Mouse (Mus musculus) limb, embryonic 14.5 days (tissue): ENCODE measurements around the gene Crebrf. TPM values are rescaled to one million over a fixed set of nuclear protein-coding genes. Genes with fewer than 3 reads are reported as not detected.

Experiments
- ATAC-seq: fragments of 200-750 bp; cut with Nextera tagmentation; 2 replicates; pipeline ENCODE4 v1.8.0; 2017; ENCODE audit warnings: low read depth, moderate number of reproducible peaks, moderate TSS enrichment; ENCODE audit not compliant: low FRiP score
- DNase-seq: peaks from one replicate; pipeline ENCODE4 v3.0.0-alpha.2; 2015; ENCODE audit warnings: low spot score
- H3K27ac ChIP-seq: fragments of 300-500 bp; sonication (generic); replicated peaks from 2 replicates; pipeline ENCODE4 v1.5.1; 2014; ENCODE audit warnings: low read depth, mild to moderate bottlenecking, low read length, moderate library complexity, mixed read lengths
- H3K27me3 ChIP-seq: fragments of 300-500 bp; sonication (generic); 2 replicates; pipeline ENCODE4 v1.6.1; 2014; ENCODE audit warnings: low read length, mixed read lengths; ENCODE audit not compliant: control insufficient read depth, insufficient read depth
- H3K36me3 ChIP-seq: fragments of 300-500 bp; sonication (generic); 2 replicates; pipeline ENCODE4 v1.6.1; 2014; ENCODE audit warnings: mild to moderate bottlenecking, low read length, moderate library complexity, mixed read lengths; ENCODE audit not compliant: control insufficient read depth, insufficient read depth
- H3K4me1 ChIP-seq: fragments of 300-500 bp; sonication (generic); 2 replicates; pipeline ENCODE4 v1.6.1; 2014; ENCODE audit warnings: antibody characterized with exemption, low read length, mixed read lengths; ENCODE audit not compliant: control insufficient read depth, insufficient read depth
- H3K4me2 ChIP-seq: fragments of 300-500 bp; sonication (generic); replicated peaks from 2 replicates; pipeline ENCODE4 v1.6.1; 2014; ENCODE audit warnings: low read depth, mild to moderate bottlenecking, low read length, moderate library complexity; ENCODE audit not compliant: severe bottlenecking
- H3K4me3 ChIP-seq: fragments of 300-500 bp; sonication (generic); replicated peaks from 2 replicates; pipeline ENCODE4 v1.5.1; 2014; ENCODE audit warnings: low read length
- H3K9ac ChIP-seq: fragments of 300-500 bp; sonication (generic); 2 replicates; pipeline ENCODE4 v1.6.1; 2014; ENCODE audit warnings: mild to moderate bottlenecking, low read depth, low read length, moderate library complexity; ENCODE audit not compliant: severe bottlenecking
- H3K9me3 ChIP-seq: fragments of 300-500 bp; sonication (generic); 2 replicates; pipeline ENCODE4 v1.6.1; 2016; ENCODE audit warnings: low read length; ENCODE audit not compliant: control insufficient read depth
- POLR2A ChIP-seq: fragments of 200-500 bp; IDR thresholded peaks from 2 replicates; pipeline ENCODE4 v1.8.0; 2012; ENCODE audit warnings: inconsistent platforms, mild to moderate bottlenecking, moderate library complexity, borderline replicate concordance; ENCODE audit not compliant: insufficient read depth, insufficient read length; ENCODE audit errors: extremely low read depth
- WGBS: fragments of 180-500 bp; shearing (Covaris S2); extraction: QIAGEN DNeasy Blood & Tissue Kit; methylation state at CpG from one replicate; pipeline ENCODE4 v1.1.7; 2014; 5-methylcytosine and 5-hydroxymethylcytosine counted together
- polyA plus RNA-seq, 2 experiments: library from polyadenylated mRNA; depleted of rRNA in 1 of 2; stranded (reverse) in 1 of 2; unstranded in 1 of 2; fragments of >200 nt; fragmentation: Nextera tagmentation in 1 of 2; extraction: Ambion mirVana in 1 of 2; gene quantifications; 2 replicates each; pipeline versions ENCODE4 v1.2.1 to v1.2.3; 2012 to 2014

Crebrf gene
- polyA plus RNA-seq, 2 experiments: 4.9 to 6.5 TPM

- H3K4me3 ChIP-seq: no peak overlapping the region
- peaks cover 48% of the 10 kb centered on the region for H3K36me3 ChIP-seq
- DNase-seq (no peak), ATAC-seq (no peak)
- H3K9ac ChIP-seq: no peak overlapping the region
- H3K4me1 ChIP-seq: 0 out of 2 replicates have a peak, but pooled peaks cover under 1% of the 10 kb centered on the region
- no peak overlapping the region for H3K27ac ChIP-seq
- no peak overlapping the region for H3K4me2 ChIP-seq
- no peaks in the 10 kb centered on the region for H3K9me3 ChIP-seq
- 93% methylated on average over 3 of the region's 3 CpGs for WGBS
- no peak for TF ChIP-seq POLR2A
- H3K27me3 ChIP-seq: no peaks in the 10 kb centered on the region
Measured at GRCm38 (mm10) chr17:26695193-26695592, 20.3 kb upstream of the Crebrf start.

DNA sequence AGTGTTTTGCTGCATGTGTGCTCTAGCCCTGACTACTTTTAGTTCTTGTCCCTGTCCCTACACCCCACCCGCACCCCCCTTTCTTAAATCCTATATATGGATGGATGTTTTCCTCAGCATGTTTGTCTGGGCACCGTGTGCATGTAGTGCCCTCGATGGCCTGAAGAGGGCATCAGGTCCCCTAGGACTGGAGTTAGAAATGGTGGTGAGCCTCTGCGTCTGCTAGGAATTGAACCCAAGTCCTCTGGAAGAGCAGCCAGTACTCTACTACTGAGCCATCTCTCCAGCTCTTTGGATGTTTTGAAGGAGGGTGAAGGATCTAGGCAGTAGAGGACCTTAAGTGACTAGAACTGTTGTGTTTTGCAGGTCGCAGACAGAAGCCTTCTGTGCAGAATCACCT is 16.6 kb upstream of the Crebrf start:
- Histone ChIP-seq H3K27ac (no peak overlapping the region), H3K4me2 (no peak overlapping the region), H3K4me3 (no peak overlapping the region), H3K36me3 (peaks cover 54% of the 10 kb centered on the region), H3K9me3 (no peaks in the 10 kb centered on the region), H3K4me1 (no peaks in the 10 kb centered on the region), H3K9ac (no peak overlapping the region), H3K27me3 (no peaks in the 10 kb centered on the region)
- DNase-seq: no peak
- no peak for ATAC-seq
- 86% methylated on average over 5 of the region's 5 CpGs for WGBS
- TF ChIP-seq POLR2A: no peak

GRCm38 (mm10) chr17:26699819-26700616 is 15.4 kb upstream of the Crebrf start:
- Histone ChIP-seq H3K4me2 (no peak overlapping the region), H3K4me3 (no peak overlapping the region), H3K27me3 (no peaks in the 10 kb centered on the region), H3K9ac (no peak overlapping the region), H3K27ac (no peak overlapping the region), H3K4me1 (no peaks in the 10 kb centered on the region), H3K9me3 (no peaks in the 10 kb centered on the region), H3K36me3 (peaks cover 54% of the 10 kb centered on the region)
- WGBS: 89% methylated on average over 10 of the region's 10 CpGs
- no peak for TF ChIP-seq POLR2A
- DNase-seq (no peak), ATAC-seq (no peak)

DNA sequence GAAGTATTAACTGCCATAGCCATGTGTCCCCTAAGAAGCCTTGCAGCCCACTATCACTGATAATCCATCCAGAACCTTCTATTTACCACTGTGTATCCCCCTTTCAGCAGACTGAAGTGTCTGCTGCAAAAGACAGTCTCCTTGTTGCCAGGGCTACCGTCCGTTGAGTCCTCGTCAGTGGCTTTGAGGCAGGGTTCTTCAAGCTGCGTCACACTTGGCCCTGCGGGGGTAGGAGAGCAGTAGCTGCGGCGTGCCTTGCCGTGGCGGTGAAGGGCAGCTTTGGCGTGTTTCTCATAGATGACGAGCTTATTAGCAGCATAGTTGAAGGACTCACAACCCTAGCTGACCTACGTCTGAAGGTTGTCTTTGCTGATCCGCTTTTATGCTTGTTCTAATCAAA is 13.9 kb upstream of the Crebrf start:
- no peak overlapping the region for H3K4me3 ChIP-seq
- no peaks in the 10 kb centered on the region for H3K9me3 ChIP-seq
- H3K27ac ChIP-seq: no peak overlapping the region
- no peaks in the 10 kb centered on the region for H3K4me1 ChIP-seq
- ATAC-seq (no peak), DNase-seq (no peak)
- H3K36me3 ChIP-seq: peaks cover 43% of the 10 kb centered on the region
- WGBS: 84% methylated on average over 13 of the region's 13 CpGs
- no peaks in the 10 kb centered on the region for H3K27me3 ChIP-seq
- TF ChIP-seq POLR2A: no peak
- no peak overlapping the region for H3K4me2 ChIP-seq
- H3K9ac ChIP-seq: no peak overlapping the region

- 85% methylated on average over 4 of the region's 4 CpGs for WGBS
- no peak for ATAC-seq
- Histone ChIP-seq H3K27me3 (no peaks in the 10 kb centered on the region), H3K36me3 (peaks cover 32% of the 10 kb centered on the region), H3K27ac (no peak overlapping the region), H3K9me3 (no peaks in the 10 kb centered on the region), H3K4me3 (no peak overlapping the region), H3K9ac (no peak overlapping the region), H3K4me2 (no peak overlapping the region), H3K4me1 (no peaks in the 10 kb centered on the region)
- DNase-seq: no peak
- no peak for TF ChIP-seq POLR2A
Measured at GRCm38 (mm10) chr17:26702621-26703020, 12.8 kb upstream of the Crebrf start.
